Mouse (Mus musculus): ENCODE measurements at regions not wholly inside any gene's neighbourhood (a gene's known extent, or its start where the extent isn't known, plus 50 kb on each side); places are given as distances from the start of the nearest gene placed in this dataset.

GRCm38 (mm10) chr4:87718166-87718805 lies 314.9 kb downstream of the Mllt3 start:
- intact Hi-C loops (cut with DNase I): no loop called here

GRCm38 (mm10) chr4:87715212-87715933 lies 317.8 kb downstream of the Mllt3 start:
- no peak for DNase-seq (ENCODE audit: extremely low spot score in 1 of 2, low spot score in 2 of 2)
- intact Hi-C loops (cut with DNase I): no loop called here

More at GRCm38 (mm10) chr4:87718166-87718805, 314.9 kb downstream of the Mllt3 start:
- DNase-seq (ENCODE audit: extremely low spot score in 1 of 2, low spot score in 2 of 2): no peak

GRCm38 (mm10) chr4:87712691-87713090 lies 320.5 kb downstream of the Mllt3 start:
- no peak for DNase-seq (ENCODE audit: extremely low spot score in 1 of 2, low spot score in 2 of 2)
- intact Hi-C loops (cut with DNase I): no loop called here

- intact Hi-C loops (cut with DNase I): no loop called here
- DNase-seq (ENCODE audit: extremely low spot score in 1 of 2, low spot score in 2 of 2): no peak
Measured at GRCm38 (mm10) chr4:87712286-87712685, 320.9 kb downstream of the Mllt3 start.

- intact Hi-C loops (cut with DNase I): no loop called here
- no peak for DNase-seq (ENCODE audit: extremely low spot score in 1 of 2, low spot score in 2 of 2)
Measured at GRCm38 (mm10) chr4:87711185-87711827, 321.9 kb downstream of the Mllt3 start.

GRCm38 (mm10) chr4:87708981-87709645 lies 324.1 kb downstream of the Mllt3 start:
- no peak for DNase-seq (ENCODE audit: extremely low spot score in 1 of 2, low spot score in 2 of 2)
- intact Hi-C loops (cut with DNase I): no loop called here

- intact Hi-C loops (cut with DNase I): no loop called here
- DNase-seq (ENCODE audit: extremely low spot score in 1 of 2, low spot score in 2 of 2): no peak
Measured at GRCm38 (mm10) chr4:87707386-87707785, 325.8 kb downstream of the Mllt3 start.

- intact Hi-C loops (cut with DNase I): no loop called here
- no peak for DNase-seq (ENCODE audit: extremely low spot score in 1 of 2, low spot score in 2 of 2)
Measured at GRCm38 (mm10) chr4:87702834-87703233, 330.3 kb downstream of the Mllt3 start.

GRCm38 (mm10) chr4:87702290-87702689 lies 330.9 kb downstream of the Mllt3 start:
- intact Hi-C loops (cut with DNase I): no loop called here
- no peak for DNase-seq (ENCODE audit: extremely low spot score in 1 of 2, low spot score in 2 of 2)

- DNase-seq (ENCODE audit: extremely low spot score in 1 of 2, low spot score in 2 of 2): no peak
- intact Hi-C loops (cut with DNase I): no loop called here
Measured at GRCm38 (mm10) chr4:87701024-87701423, 332.1 kb downstream of the Mllt3 start.

- no peak for DNase-seq (ENCODE audit: extremely low spot score in 1 of 2, low spot score in 2 of 2)
- intact Hi-C loops (cut with DNase I): no loop called here
Measured at GRCm38 (mm10) chr4:87700508-87700907, 332.7 kb downstream of the Mllt3 start.

GRCm38 (mm10) chr4:87699586-87699985 lies 333.6 kb downstream of the Mllt3 start:
- no peak for DNase-seq (ENCODE audit: extremely low spot score in 1 of 2, low spot score in 2 of 2)
- intact Hi-C loops (cut with DNase I): no loop called here

- intact Hi-C loops (cut with DNase I): no loop called here
Measured at GRCm38 (mm10) chr4:87698750-87699149, 334.4 kb downstream of the Mllt3 start.

GRCm38 (mm10) chr4:87696921-87697320 lies 336.2 kb downstream of the Mllt3 start:
- intact Hi-C loops (cut with DNase I): no loop called here
- DNase-seq (ENCODE audit: extremely low spot score in 1 of 2, low spot score in 2 of 2): no peak

More at GRCm38 (mm10) chr4:87698750-87699149, 334.4 kb downstream of the Mllt3 start:
- DNase-seq (ENCODE audit: extremely low spot score in 1 of 2, low spot score in 2 of 2): no peak

- DNase-seq (ENCODE audit: extremely low spot score in 1 of 2, low spot score in 2 of 2): no peak
- intact Hi-C loops (cut with DNase I): no loop called here
Measured at GRCm38 (mm10) chr4:87695811-87696210, 337.4 kb downstream of the Mllt3 start.

GRCm38 (mm10) chr4:87692741-87693140 lies 340.4 kb downstream of the Mllt3 start:
- DNase-seq (ENCODE audit: extremely low spot score in 1 of 2, low spot score in 2 of 2): no peak
- intact Hi-C loops (cut with DNase I): no loop called here

GRCm38 (mm10) chr4:87684952-87685351 lies 348.2 kb downstream of the Mllt3 start:
- DNase-seq (ENCODE audit: extremely low spot score in 1 of 2, low spot score in 2 of 2): no peak
- intact Hi-C loops (cut with DNase I): no loop called here

- intact Hi-C loops (cut with DNase I): no loop called here
- DNase-seq (ENCODE audit: extremely low spot score in 1 of 2, low spot score in 2 of 2): no peak
Measured at GRCm38 (mm10) chr4:87682783-87683182, 350.4 kb downstream of the Mllt3 start.

GRCm38 (mm10) chr4:87671101-87671500 lies 362.1 kb downstream of the Mllt3 start:
- no peak for DNase-seq (ENCODE audit: extremely low spot score in 1 of 2, low spot score in 2 of 2)
- intact Hi-C loops (cut with DNase I): no loop called here

GRCm38 (mm10) chr4:87670167-87670566 lies 363.0 kb downstream of the Mllt3 start:
- intact Hi-C loops (cut with DNase I): no loop called here
- no peak for DNase-seq (ENCODE audit: extremely low spot score in 1 of 2, low spot score in 2 of 2)

All from left cerebral cortex, postnatal 10 days (tissue).